Mouse (Mus musculus) left cerebral cortex, adult 9 months (tissue): ENCODE results near the gene Pstpip1.

ENCODE experiments used
- DNase-seq, 2 experiments: peaks; one replicate each; pipeline ENCODE4 v3.0.0; 2022; ENCODE audit warnings: low spot score in 2 of 2

The Pstpip1 gene

DNA sequence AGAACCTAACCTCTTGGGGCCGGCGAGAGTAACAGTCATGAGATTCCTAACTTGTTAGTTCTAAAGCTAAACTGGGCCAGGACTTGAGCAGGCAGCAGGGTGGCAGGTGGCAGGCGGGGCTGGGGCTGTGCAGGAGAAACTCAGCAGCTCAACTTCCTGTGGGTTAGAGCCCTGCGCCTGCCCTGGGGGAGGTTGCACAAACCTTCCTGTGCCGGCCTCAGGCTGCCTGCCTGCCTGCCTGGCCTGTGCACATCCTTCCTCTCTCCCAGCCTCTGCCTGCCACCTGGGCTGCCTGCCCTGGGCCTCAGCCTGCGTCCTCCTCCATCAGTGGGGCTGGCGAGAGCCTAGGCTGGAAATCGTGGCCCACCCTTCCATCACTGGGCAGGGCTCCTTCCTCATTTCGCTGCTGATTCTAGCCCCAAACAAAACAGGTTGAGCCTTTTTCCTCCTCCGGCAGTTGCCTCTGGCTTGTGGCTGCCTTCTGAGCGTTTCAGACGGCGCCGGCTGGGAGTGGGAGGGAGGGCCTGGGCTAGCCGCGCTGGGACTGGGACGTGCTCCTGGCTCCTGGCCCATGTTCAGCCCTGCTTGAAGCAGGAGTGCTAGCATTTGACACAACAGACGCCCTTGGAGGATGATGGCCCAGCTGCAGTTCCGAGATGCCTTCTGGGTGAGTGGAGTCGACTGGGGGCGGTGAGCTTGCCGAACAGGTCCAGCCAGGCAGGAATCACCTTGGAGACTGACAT lies at the start of gene Pstpip1:
Gene Pstpip1, plus strand, starts transcription at position 185 of the 743 bp plus-strand sequence.
- DNase-seq = peak in 1 of 2 experiments; percentile 55

GRCm38 (mm10) chr9:56041372-56042180 lies 48.2 kb upstream of the Pstpip1 start, which contains the start of gene Rcn2:
Gene Rcn2, plus strand, starts transcription at chr9:56041845.
- peak; percentile 86 to 96 for DNase-seq

- DNase-seq = no peak
These were observed 47.6 kb upstream of the Pstpip1 start for GRCm38 (mm10) chr9:56042181-56042621.

DNA sequence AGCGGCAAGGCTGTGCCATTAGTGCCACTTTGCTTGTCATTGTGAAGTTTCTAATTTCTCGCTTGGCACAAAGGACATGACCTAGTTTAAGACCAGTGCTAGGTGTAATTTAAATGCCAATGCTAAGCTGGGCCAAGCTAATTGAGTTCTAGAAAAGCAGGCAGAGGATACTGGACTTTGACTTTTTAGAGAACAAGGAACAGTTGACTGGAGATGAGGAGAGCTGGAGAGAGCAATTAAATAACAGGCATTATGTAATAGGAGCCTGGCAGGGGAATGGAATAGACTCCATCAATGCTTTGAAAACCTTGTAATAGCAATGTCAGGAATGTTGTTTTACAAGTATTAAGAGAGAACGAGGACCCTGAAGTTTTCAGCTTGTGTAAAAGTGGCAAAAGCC lies 36.0 kb upstream of the Pstpip1 start:
- no peak for DNase-seq

DNA sequence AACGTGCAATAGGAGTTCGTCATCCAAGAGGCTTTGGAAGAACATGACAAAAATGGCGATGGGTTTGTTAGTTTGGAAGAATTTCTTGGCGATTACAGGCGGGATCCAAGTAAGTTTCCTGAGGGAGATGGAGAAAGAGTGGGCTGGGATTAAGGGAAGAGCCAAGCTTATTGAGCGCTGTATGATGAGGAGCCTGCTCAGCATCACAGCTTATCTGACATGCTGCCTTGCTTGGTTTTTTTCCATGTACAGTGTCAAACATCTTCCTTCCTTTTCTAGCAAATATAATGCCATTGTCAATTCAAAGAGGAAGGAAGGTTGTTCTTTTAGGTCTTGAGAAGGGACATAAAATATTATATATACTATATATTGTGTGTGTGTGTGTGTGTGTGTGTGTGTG lies 33.6 kb upstream of the Pstpip1 start:
- no peak for DNase-seq

- no peak for DNase-seq
These were observed 27.4 kb upstream of the Pstpip1 start for GRCm38 (mm10) chr9:56062336-56062735.

DNA sequence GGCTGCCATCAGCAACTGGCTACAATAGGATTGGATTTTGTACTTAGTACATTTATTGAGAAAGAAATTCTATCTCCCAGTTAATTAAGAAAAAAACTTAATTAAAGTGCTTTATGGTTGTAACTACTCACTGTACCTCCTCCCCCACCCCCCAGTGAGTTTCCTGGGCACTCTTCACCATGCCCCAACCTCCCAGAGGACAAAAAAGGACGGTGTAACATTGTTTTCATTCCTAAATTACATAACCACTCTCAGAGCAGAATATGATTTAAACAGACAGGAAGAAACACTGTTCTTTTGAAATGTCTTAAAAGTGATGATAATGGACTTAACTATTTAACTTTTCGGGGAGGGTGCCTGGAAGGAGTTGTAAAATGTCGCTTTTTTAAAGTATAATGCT lies 24.8 kb upstream of the Pstpip1 start:
- no peak for DNase-seq

- DNase-seq = no peak
These were observed 21.8 kb upstream of the Pstpip1 start for GRCm38 (mm10) chr9:56067964-56068363.

DNA sequence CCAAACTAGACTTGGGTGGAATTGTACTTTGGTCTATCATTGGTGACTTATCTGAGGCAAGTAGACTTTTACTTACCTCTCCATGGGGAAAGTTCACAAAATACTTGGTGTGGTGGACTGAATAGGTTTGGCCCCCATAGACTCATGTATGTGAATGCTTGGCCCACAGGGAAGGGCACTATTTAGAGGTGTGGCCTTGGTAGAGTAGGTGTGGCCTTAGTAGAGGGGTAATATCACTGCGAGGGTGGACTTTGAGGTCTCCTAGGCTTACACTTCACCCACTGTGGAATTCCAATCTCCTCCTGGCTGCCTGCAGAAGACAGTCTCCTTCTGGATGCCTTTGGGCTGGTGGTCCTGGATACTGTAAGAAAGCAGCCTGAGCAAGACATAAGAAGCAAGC lies 21.1 kb upstream of the Pstpip1 start:
- DNase-seq = no peak

DNA sequence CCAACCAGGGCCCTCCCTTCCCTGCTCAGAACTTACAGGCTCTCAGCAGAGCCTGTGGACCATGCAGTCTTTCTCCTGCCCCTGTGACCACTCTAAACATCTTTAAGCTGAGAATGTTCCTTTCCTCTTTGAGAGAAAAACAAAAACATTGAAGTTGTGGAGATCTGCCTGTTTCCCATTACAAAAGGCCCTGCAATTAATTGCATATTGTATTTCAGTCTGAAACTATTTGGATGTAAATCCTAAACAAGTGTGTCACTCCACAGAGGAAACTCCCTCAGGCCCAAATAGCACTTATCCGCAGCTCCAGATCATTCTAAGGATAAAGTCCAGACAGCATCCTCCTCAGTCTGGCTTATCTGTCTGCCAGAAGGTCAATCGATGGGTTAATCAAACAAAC lies 16.9 kb upstream of the Pstpip1 start:
- no peak for DNase-seq

DNA sequence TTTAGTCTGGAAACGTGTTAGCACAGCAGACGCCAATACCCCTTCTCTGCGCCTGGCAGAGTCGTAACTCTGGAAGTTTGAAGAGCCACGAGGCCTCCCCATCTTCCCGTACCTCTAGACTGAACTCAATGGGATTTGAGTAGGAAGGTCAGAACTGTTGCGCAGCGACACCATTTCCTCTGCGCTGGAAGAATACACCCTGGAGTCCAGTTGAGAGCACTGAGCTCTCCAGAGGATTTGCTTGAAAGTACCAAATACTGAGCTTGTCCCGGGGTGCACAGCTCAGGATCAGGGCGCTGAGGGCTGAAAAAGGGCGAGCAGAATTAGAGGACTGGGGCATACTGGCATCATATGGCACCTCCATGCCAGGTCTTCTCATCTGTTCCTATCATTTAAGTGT lies 14.9 kb upstream of the Pstpip1 start:
- DNase-seq = no peak

GRCm38 (mm10) chr9:56075264-56075663 lies 14.5 kb upstream of the Pstpip1 start:
- peak; percentile 31 to 68 for DNase-seq

DNA sequence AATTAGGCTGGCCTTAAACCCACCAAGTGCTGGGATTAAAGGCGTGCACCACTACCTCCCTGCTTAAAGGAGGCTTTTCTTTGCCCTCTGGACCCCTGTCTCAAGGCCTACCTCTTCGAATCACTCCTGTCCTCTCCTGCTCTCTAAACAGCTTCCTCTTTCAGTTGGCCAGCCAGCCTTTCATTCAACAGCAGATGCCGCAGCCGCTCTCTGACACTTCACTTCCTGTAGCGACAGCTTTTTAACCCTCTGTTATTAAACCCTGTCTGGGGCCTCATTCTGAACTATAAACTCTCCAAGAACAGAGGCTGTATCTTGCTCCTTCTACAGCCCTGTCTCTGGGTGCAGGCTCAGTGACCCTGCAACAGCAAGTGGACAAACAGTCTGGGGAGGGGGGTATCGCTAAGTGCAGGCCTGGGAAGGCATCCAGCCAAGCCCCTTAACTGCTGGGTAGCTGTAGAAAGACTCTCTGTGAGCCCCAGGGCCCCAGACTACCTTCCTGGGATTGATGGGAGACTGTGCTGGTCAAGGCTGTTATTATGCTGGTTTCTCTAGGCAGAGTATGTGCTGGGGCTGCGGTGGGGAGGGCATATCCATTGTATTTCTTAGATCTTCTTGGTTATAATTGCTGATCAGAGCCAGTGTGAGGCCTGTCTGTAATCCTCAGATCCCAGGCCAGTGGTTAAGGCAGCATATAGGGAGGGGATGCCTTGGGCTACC lies 13.7 kb upstream of the Pstpip1 start:
- no peak for DNase-seq

GRCm38 (mm10) chr9:56079587-56079986 lies 10.2 kb upstream of the Pstpip1 start:
- no peak for DNase-seq

DNA sequence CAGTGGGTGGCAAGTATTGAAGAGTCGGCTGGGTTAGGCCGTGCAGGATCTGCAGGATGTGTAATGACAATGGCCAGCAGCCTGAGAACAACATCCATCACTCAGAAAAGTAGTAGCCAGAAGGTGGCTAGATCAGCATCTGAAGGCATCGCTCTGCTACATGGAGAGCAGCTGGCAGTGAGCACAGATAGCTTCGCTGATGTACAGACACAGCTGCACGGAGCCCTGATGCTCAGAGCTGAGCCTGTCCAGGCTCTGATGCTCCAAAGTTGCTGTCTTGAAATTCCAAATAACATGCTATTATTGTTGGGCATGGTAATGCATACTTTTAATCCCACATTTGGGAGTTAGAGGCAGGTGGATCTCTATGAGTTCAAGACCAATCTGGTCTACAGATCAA lies 3.2 kb upstream of the Pstpip1 start:
- no peak for DNase-seq

DNA sequence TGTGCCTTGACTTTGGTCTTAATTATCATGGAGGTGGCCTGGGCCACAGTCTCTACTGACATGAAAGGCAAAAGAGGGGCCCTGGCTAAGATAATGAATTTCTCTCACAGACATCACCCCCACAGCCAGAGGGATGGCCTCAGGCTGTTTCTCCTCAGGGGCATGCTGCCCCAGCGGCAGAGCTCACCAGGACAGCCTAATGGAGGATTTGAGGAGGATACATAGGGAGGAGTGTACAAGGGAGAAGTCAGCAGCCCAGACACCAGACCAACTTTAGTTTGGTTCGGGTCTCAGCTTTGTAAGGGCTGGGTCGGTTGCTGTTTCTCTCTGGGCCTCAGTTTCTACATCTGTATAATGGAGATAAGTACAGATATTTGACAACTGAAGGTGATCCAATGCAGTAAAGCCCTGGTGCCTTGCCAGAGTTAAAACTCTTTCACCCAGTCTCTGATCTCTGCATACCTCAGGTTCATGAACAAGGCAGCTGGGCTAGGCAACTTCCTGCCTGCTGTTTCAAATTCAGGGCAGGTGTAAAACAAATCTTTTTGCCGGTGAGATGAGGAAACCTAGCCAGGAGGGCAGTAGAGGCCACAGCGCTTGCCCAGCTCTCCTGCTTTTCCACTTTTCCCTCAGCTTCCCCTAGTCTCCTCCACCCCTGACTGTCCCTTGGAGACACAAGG lies 924 bp downstream of the Pstpip1 start:
- no peak for DNase-seq

DNA sequence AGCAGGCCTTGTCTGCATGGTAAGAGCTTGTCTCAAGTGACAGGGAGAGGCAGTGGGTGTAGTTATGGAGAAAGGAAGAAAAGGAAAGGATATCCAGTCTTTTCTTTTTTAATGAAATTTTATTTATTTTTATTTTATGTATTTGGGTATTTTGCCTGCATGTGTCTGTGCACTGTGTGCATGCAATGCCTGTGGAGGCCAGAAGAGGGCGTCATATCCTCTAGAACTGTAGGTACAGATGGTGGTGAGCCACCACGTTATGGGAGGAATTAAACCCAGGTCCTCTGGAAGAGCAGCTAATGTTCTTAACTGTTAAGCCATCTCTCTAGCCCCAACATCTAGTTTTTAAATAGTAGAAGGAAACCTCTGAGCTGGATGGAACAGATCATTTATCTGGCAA lies 2.3 kb downstream of the Pstpip1 start:
- no peak for DNase-seq

GRCm38 (mm10) chr9:56097584-56098298 lies 8.0 kb downstream of the Pstpip1 start:
- no peak for DNase-seq

- DNase-seq = no peak
These were observed 10.3 kb downstream of the Pstpip1 start for GRCm38 (mm10) chr9:56100041-56100522.

DNA sequence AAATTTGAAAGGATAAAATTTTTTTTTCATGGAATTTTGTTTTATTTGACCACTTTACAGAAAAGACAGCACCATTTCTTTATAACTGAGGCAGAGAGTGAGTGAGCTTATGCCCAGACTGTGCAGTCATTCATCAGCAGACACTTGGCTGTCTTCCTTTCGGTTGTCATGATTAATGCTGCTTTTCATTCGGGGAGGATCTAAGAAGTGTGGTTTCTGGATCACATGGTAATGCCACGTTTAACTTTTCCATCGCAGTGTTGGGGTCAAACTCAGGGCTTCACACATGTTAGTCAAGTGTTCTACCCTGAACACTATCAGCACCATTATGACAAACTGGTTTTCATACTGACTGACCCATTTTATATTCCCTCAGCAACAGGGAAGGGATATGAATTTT lies 11.3 kb downstream of the Pstpip1 start:
- no peak for DNase-seq

GRCm38 (mm10) chr9:56104921-56105320 lies 15.2 kb downstream of the Pstpip1 start:
- no peak for DNase-seq
